Mouse (Mus musculus): ENCODE results near the gene Pde10a. TPM values are rescaled to one million over a fixed set of nuclear protein-coding genes. Genes with fewer than 3 reads are reported as not detected.

The Pde10a gene
- polyA plus RNA-seq, 1 experiment = 0.52 TPM

DNA sequence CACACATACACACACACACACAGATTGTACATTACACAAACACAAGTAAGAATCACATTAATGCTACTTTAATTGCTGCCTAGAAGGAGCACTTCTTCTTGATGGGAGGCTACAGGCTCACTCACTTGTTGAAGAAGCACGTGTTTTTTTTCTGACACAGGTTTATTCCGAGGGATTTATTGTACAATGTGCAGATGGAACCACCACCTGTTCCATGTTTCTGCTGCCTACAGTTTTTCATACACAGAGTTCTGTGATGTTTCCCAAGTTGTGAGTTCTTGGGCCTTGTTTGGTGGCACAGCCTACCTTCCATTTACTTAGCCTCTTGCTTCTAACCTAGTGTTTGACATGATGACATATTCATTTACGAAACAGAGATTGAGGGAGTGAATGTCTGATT lies 387.8 kb downstream of the Pde10a start:
- Histone ChIP-seq H3K36me3 (ENCODE audit: control insufficient read depth, insufficient read depth, low read length) (no peaks in the 10 kb centered on the region), H3K27ac (ENCODE audit: insufficient read depth, low read depth, low read length) (no peak overlapping the region), H3K27me3 (ENCODE audit: control insufficient read depth, insufficient read depth, low read length) (no peaks in the 10 kb centered on the region), H3K4me3 (ENCODE audit: low read depth, low read length) (no peak overlapping the region), H3K4me1 (ENCODE audit: control insufficient read depth, insufficient read depth, insufficient read length, low read length) (no peaks in the 10 kb centered on the region)
- WGBS = 88% methylated on average over 3 of the region's 3 CpGs
- TF ChIP-seq CTCF (IDR thresholded peaks at IDR 0.05; ENCODE audit: extremely low read depth, insufficient read length, insufficient replicate concordance, low read depth, low read length) (no peak), POLR2A (IDR thresholded peaks at IDR 0.05; ENCODE audit: low read depth, low read length) (no peak)

DNA sequence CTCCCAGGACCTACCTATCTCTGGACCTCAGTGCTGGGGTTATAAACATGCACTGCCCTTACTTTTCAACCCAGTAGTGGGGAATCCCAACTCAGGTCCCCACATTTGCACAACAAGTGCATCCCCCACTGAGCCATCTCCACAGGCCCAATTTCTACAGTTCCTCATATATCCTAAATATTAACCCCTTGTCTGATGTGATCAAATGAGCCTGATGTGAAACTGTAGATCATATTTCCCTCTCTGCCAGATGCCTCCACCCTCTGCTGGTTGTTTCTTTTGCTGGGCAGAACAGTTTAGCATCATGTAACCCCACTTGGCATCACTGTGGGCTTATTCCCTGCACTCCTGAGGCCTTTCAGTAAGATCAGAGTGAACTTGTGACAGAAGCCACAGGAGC lies 390.5 kb downstream of the Pde10a start:
- no peak overlapping the region for H3K4me3 ChIP-seq (ENCODE audit: low read depth, low read length)
- no peak for TF ChIP-seq CTCF (IDR thresholded peaks at IDR 0.05; ENCODE audit: extremely low read depth, insufficient read length, insufficient replicate concordance, low read depth, low read length)
- no peak for TF ChIP-seq POLR2A (IDR thresholded peaks at IDR 0.05; ENCODE audit: low read depth, low read length)
- H3K4me1 ChIP-seq (ENCODE audit: control insufficient read depth, insufficient read depth, insufficient read length, low read length) = no peaks in the 10 kb centered on the region
- no peaks in the 10 kb centered on the region for H3K36me3 ChIP-seq (ENCODE audit: control insufficient read depth, insufficient read depth, low read length)
- H3K27ac ChIP-seq (ENCODE audit: insufficient read depth, low read depth, low read length) = no peak overlapping the region
- no peaks in the 10 kb centered on the region for H3K27me3 ChIP-seq (ENCODE audit: control insufficient read depth, insufficient read depth, low read length)

DNA sequence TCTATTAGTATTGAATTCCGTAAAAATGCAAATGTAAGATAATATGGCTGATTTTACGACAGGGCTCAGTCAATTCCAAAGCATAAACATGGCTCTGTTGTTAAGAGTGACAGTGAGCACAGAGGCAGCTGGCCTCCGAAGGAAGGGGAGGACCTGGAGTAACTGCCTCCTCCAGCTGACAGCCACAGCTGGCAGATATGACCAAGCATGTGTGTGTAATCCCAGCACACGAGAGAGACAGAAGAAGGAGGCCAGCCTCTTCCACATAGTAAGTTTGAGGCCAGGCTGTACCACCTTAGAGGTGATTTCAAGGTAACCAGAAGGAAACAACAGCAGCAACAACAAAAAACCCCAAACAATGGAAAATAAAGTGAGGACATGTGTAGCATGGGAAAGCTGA lies 397.9 kb downstream of the Pde10a start:
- Histone ChIP-seq H3K27me3 (ENCODE audit: control insufficient read depth, insufficient read depth, low read length) (no peaks in the 10 kb centered on the region), H3K4me3 (ENCODE audit: low read depth, low read length) (no peak overlapping the region), H3K4me1 (ENCODE audit: control insufficient read depth, insufficient read depth, insufficient read length, low read length) (no peaks in the 10 kb centered on the region; the same call in 1 of the 2 replicates), H3K36me3 (ENCODE audit: control insufficient read depth, insufficient read depth, low read length) (no peaks in the 10 kb centered on the region), H3K27ac (ENCODE audit: insufficient read depth, low read depth, low read length) (no peak overlapping the region)
- TF ChIP-seq CTCF (IDR thresholded peaks at IDR 0.05; ENCODE audit: extremely low read depth, insufficient read length, insufficient replicate concordance, low read depth, low read length) (no peak), POLR2A (IDR thresholded peaks at IDR 0.05; ENCODE audit: low read depth, low read length) (no peak)
- WGBS = 27% methylated on average over 4 of the region's 4 CpGs

DNA sequence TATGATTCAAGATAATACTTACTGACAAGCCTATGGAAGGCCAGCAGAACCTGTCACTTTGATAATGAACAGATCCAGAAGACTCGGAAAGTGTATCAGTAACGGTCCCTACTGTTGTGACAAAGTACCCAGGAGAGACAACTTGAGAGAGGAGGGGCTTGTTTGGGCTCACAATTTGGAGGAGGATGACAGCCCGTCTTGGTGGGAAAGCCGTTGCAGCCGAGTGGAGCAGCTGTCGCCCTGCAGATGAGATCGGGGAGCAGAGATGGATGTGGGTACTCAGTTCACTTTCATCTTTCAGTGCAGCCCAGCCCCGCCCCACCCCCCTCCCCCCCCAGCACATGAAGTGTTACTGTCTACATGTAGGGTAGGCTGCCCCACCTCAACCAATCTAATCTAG lies 398.6 kb downstream of the Pde10a start:
- WGBS = 62% methylated on average over 8 of the region's 8 CpGs
- no peaks in the 10 kb centered on the region for H3K27me3 ChIP-seq (ENCODE audit: control insufficient read depth, insufficient read depth, low read length)

DNA sequence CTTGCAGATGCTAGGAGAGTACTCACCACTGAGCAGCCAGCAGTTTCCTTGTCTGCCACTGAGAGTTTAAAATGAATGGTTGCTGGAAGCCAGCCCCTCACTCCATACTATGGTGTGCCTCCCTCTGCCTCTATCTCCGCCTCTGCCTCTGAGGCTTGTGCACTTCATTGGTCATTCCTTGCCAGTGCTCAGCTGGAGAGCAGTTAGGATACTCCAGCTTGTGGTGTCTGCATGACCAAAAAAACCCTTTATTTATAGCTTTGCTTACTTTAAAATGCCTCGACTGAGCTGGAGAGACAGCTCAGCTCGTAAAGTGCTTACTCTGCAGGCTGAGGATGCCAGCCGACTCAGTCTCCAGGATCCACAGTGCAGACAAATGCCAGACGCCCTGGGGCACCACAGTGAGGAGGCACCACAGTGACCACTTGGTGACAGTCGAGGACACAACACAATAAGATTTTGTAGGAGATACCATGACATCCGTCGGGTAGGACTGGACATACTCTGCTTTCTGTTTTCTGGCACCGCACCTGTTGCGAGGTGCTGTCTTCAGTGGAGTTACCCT lies 400.7 kb downstream of the Pde10a start:
- Histone ChIP-seq H3K4me3 (ENCODE audit: low read depth, low read length) (no peak overlapping the region), H3K4me1 (ENCODE audit: control insufficient read depth, insufficient read depth, insufficient read length, low read length) (no peaks in the 10 kb centered on the region; the same call in 1 of the 2 replicates), H3K36me3 (ENCODE audit: control insufficient read depth, insufficient read depth, low read length) (no peaks in the 10 kb centered on the region), H3K27me3 (ENCODE audit: control insufficient read depth, insufficient read depth, low read length) (no peaks in the 10 kb centered on the region), H3K27ac (ENCODE audit: insufficient read depth, low read depth, low read length) (no peak overlapping the region)
- TF ChIP-seq CTCF (IDR thresholded peaks at IDR 0.05; ENCODE audit: extremely low read depth, insufficient read length, insufficient replicate concordance, low read depth, low read length) (no peak), POLR2A (IDR thresholded peaks at IDR 0.05; ENCODE audit: low read depth, low read length) (no peak)
- 63% methylated on average over 10 of the region's 10 CpGs for WGBS

More for the DNA sequence above, 398.6 kb downstream of the Pde10a start:
- TF ChIP-seq POLR2A (IDR thresholded peaks at IDR 0.05; ENCODE audit: low read depth, low read length) (no peak), CTCF (IDR thresholded peaks at IDR 0.05; ENCODE audit: extremely low read depth, insufficient read length, insufficient replicate concordance, low read depth, low read length) (no peak)
- Histone ChIP-seq H3K36me3 (ENCODE audit: control insufficient read depth, insufficient read depth, low read length) (no peaks in the 10 kb centered on the region), H3K27ac (ENCODE audit: insufficient read depth, low read depth, low read length) (no peak overlapping the region), H3K4me3 (ENCODE audit: low read depth, low read length) (no peak overlapping the region), H3K4me1 (ENCODE audit: control insufficient read depth, insufficient read depth, insufficient read length, low read length) (no peaks in the 10 kb centered on the region; the same call in 1 of the 2 replicates)

DNA sequence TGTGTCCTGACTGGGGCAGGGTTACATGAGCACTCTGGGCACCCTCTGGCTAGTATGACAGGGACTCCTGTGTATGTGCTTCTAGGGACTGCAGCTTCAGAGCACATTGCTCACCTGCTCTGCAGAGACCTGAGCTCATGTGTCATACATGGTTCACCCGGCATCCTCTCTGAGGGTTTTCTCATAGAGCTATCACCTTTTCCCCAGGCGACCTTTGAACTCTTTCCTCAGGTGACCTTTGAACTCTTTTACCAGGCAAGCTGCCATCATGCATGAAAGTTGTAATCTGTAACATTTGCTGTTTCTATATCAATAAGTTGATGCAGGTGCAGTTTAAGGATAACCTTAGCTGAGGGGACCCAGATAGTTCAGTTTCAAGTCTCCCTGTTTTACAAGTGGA lies 403.4 kb downstream of the Pde10a start:
- Histone ChIP-seq H3K4me3 (ENCODE audit: low read depth, low read length) (no peak overlapping the region), H3K27me3 (ENCODE audit: control insufficient read depth, insufficient read depth, low read length) (no peaks in the 10 kb centered on the region; the same call in 1 of the 2 replicates), H3K36me3 (ENCODE audit: control insufficient read depth, insufficient read depth, low read length) (no peaks in the 10 kb centered on the region), H3K27ac (ENCODE audit: insufficient read depth, low read depth, low read length) (no peak overlapping the region), H3K4me1 (ENCODE audit: control insufficient read depth, insufficient read depth, insufficient read length, low read length) (no peaks in the 10 kb centered on the region; the same call in 1 of the 2 replicates)
- 28% methylated on average over 2 of the region's 2 CpGs for WGBS
- TF ChIP-seq CTCF (IDR thresholded peaks at IDR 0.05; ENCODE audit: extremely low read depth, insufficient read length, insufficient replicate concordance, low read depth, low read length) (no peak), POLR2A (IDR thresholded peaks at IDR 0.05; ENCODE audit: low read depth, low read length) (no peak)

- no peaks in the 10 kb centered on the region; the same call in 1 of the 2 replicates for H3K4me1 ChIP-seq (ENCODE audit: control insufficient read depth, insufficient read depth, insufficient read length, low read length)
- no peaks in the 10 kb centered on the region; the same call in 1 of the 2 replicates for H3K27me3 ChIP-seq (ENCODE audit: control insufficient read depth, insufficient read depth, low read length)
- WGBS = 78% methylated on average over 8 of the region's 8 CpGs
- H3K27ac ChIP-seq (ENCODE audit: insufficient read depth, low read depth, low read length) = no peak overlapping the region
- H3K36me3 ChIP-seq (ENCODE audit: control insufficient read depth, insufficient read depth, low read length) = no peaks in the 10 kb centered on the region
- no peak overlapping the region for H3K4me3 ChIP-seq (ENCODE audit: low read depth, low read length)
- TF ChIP-seq CTCF (IDR thresholded peaks at IDR 0.05; ENCODE audit: extremely low read depth, insufficient read length, insufficient replicate concordance, low read depth, low read length) (no peak), POLR2A (IDR thresholded peaks at IDR 0.05; ENCODE audit: low read depth, low read length) (no peak)
These were observed 404.5 kb downstream of the Pde10a start for GRCm38 (mm10) chr17:8929636-8930035.

Data from small intestine, adult 2 months (tissue).